Mouse (Mus musculus) testis, adult 2 months (tissue): Measurements from ENCODE around the gene Vegfa.

Experiments
- CTCF ChIP-seq: fragments of 200-500 bp; IDR thresholded peaks from 2 replicates; pipeline ENCODE4 v1.5.1; 2012; ENCODE audit warnings: low read depth, mild to moderate bottlenecking, inconsistent platforms, low read length, moderate library complexity; ENCODE audit not compliant: control insufficient read depth, insufficient read depth, insufficient replicate concordance
- POLR2A ChIP-seq: fragments of 200-500 bp; IDR thresholded peaks from 2 replicates; pipeline ENCODE4 v1.6.1; 2012; ENCODE audit warnings: low read depth, mild to moderate bottlenecking, inconsistent platforms, low read length, moderate library complexity; ENCODE audit not compliant: control insufficient read depth

- no peak for TF ChIP-seq POLR2A
- TF ChIP-seq CTCF, result no peak
Measured at GRCm38 (mm10) chr17:46010462-46010861, 21.7 kb downstream of the Vegfa start.
